Mouse (Mus musculus): ENCODE results near the gene Inpp4b.

Gene Inpp4b

DNA sequence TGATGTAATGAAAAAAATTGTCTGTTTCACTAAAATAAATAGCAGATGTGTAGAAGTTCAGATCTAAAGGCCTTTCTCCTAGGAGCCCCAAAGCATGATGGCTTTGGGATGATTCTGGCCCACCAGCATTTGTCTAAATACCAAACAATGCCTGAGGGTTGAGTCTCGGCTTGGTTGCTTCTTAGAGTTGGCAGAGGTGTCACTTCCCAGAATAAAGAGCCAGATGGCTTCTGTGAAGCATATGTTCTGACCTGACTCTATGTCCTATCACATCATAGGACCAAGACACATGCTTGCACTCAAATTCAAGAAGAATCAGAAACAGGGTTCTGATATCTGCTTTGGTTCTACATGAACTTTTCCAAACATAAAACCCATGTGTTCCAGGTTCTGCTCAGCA lies 365.1 kb downstream of the Inpp4b start:
- no peak for DNase-seq (ENCODE audit: low spot score in 2 of 2)

DNA sequence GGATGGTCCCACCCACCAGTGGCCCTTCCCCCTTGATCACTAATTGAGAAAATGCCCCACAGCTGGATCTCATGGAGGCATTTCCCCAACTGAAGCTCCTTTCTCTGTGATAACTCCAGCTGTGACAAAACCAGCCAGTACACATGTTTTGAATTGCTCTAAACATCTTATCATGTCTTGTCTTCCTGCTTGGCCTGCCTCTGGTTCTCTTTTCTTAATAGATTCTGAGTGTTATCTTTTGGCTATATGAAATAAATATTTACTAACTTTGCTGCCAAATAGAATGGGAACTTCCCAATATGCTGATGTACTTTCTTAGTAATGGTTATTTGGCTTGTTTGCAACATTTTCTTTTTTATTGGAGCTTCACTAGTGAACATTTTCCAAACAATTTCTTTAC lies 389.0 kb downstream of the Inpp4b start:
- DNase-seq (ENCODE audit: low spot score in 2 of 2) = no peak

DNA sequence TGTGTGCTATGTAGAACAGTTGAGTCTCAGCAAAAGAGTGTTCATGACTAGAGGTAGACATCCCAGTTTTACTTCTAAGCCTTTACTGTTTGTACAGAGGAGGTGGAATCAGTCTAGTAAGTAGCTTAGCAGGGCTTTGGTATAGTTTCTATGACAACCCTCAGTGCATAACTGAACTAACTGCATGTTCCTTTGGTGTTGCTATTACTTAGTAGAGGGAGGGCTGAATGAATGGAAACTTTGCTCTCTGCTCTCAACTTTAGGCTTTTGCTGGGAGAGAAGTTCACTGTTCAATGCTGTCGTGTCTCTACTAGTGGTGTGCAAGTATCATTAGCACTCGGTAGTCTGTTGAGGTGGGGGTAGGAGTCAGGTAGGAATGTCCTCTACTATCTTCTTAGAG lies 393.3 kb downstream of the Inpp4b start:
- no peak for DNase-seq (ENCODE audit: low spot score in 2 of 2)

DNA sequence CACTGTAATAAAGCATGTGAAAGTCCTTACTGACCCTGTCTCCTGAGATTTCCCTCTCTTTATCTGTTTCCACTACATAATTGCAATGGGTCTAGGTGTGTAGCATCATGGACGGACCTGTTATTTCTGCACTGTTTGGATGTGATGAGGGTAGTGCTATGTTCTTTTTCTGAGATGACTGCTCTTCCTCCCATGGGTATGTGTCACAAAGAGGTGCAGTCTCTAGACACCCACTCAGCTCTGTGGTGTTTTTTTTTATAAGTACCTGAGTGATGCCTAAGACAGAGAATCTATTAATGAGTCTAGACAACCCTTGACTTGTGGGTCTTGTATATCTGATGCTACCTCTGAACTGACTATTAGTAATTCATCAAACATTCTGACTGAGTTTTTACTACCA lies 393.7 kb downstream of the Inpp4b start:
- no peak for DNase-seq (ENCODE audit: low spot score in 2 of 2)

DNA sequence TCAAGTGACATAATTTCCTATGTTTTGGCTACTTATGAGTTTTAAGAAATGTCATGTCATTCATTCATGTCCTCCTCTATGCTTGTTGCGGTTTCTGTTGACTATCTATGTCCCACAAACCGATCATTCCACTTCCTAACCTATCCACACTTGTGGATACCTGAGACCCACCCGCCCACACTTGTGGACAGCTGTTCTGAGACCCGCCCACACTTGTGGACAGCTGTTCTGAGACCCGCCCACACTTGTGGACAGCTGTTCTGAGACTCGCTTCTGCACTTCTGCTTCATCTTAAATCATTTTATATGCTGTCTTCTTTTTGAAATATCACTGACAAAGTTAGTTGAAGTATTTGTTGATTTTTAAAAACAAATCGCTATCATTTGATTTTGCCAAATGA lies 400.2 kb downstream of the Inpp4b start:
- no peak for DNase-seq (ENCODE audit: low spot score in 2 of 2)

DNA sequence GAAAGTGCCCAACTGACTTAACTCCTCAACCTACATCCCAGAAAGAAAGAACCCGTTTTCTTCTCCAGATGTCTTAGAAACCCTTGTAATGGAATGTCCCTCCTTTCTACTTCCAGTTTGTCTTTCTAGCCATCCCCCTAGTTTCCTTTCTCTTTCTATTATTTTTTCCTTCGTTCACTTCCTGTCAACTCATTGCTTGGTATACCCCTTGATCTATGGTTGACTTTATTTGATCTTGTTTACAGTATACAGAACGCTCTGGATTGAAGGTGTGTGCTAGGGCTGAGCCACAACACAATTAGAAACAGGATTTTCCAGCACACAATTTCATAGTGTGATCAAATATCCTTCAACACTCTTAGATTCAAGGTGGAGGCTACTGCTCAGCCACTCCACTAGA lies 400.7 kb downstream of the Inpp4b start:
- DNase-seq (ENCODE audit: low spot score in 2 of 2) = no peak

DNA sequence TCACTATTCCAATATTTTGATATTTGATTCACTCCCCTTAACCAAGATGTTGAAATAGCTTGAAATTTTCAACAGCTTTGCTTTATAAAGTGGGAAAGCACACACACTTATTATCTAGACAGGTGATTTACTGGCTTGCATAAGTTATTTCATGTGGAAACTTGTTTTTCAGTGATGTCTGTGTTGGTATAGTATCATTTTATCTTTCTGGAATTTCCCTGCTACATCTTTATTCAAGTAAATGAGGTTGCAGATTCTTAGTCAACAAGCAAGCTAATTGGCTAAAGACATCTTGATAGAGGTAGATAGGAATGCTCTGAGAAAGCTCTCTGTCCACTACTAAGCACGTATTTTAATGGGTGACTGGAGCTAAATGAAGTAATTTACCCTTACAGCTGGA lies 403.1 kb downstream of the Inpp4b start:
- DNase-seq (ENCODE audit: low spot score in 2 of 2) = no peak

DNA sequence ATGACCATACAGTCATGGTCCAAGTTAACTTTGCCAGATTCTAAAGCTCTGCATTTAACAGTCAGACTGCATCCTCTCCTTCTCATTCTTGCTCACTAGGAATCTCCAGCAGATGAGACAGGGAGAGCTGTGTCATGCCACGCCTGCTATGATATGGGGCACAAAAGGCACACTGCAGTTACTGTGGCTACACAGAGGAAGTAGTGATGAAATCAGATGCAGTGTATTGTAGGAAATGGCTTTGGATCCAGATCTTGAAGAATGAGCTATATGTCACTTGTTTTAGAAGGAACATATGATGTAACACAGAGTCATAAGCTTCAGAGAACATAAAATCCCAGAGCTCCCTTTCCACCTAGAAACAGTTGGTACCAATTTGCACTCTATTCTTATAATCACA lies 408.8 kb downstream of the Inpp4b start:
- no peak for DNase-seq (ENCODE audit: low spot score in 2 of 2)

DNA sequence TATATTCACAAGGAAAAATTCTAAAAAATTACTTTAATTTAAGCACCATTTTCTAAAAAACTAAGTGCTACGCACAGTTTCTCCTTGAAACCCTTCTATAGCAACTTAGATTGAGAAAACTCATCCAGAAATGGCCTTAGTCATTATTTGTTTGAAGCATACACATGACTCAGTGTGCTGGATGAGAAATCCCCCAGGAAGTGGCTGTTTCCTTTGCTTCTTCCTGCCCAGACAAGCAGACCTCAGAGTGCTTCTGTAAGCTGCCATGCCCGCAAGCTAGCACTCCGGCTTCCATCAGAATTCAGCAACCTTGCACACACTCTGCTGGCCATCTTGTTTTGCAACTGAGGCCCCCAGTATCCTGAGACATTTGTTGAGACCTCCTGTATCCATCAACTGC lies 414.3 kb downstream of the Inpp4b start:
- DNase-seq (ENCODE audit: low spot score in 2 of 2) = no peak

DNA sequence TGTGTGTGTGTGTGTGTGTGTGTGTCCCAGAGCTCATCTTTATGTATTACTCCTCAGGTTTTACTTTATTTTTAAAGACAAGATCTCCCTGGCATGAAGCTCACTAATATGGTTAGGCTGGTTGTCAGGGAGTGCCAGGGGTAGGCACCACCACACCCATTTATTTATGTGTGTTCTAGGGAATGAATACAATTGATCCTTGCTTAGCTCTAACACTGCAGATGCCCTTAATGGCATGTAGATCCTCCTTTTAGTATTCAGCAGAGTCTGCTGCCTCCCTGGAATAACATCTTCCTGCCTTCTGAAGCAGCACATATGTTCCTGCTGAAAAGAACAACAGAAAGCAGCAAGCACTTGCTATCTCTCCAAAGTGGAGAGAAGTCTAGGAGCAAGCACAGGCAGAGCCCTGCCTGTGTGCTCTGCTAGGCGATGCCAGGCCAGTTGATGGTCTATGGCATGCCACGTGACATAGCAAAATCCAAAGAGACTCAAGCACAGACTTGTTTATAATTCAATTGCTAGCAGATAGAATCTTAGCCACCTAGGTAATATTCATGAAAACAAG lies 415.3 kb downstream of the Inpp4b start:
- DNase-seq (ENCODE audit: low spot score in 2 of 2) = no peak

DNA sequence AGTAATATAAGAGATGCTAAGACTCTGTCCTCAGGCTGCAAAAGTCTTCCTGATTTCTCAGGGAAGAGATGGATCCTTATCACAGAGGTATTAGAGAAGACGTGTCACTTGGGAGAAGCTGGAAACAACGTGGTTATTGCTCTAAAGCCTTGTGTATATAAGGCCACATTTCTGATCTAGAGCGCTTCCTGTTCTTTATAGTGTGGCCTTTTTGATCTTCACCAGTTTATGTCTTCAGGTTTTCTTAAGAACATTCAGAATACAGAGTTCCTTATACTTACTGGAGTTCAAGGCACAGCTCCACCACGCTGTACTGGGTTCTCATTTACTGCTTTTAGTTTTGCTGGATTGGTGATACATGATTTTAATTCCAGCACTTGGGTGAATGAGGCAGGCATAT lies 419.1 kb downstream of the Inpp4b start:
- no peak for DNase-seq (ENCODE audit: low spot score in 2 of 2)

DNA sequence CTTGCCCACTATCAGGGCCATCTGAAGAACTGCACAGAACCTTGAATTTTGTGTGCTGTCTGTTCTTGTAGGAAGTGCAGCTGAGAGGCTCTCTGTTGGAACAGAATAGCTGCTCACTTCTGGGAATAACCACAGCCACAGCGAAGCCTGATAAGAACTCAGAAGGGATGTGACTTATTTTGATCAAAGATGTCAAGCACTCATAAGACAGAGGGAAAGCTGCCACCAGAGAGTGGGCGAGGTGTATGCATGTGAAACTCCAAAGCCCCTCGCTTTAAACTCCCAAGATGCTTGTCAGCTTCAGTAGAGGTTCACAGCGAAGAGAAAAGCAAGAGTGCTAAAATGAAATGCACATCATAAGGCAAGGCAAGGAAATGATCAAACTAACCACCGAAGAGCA lies 423.7 kb downstream of the Inpp4b start:
- DNase-seq (ENCODE audit: low spot score in 2 of 2) = no peak

DNA sequence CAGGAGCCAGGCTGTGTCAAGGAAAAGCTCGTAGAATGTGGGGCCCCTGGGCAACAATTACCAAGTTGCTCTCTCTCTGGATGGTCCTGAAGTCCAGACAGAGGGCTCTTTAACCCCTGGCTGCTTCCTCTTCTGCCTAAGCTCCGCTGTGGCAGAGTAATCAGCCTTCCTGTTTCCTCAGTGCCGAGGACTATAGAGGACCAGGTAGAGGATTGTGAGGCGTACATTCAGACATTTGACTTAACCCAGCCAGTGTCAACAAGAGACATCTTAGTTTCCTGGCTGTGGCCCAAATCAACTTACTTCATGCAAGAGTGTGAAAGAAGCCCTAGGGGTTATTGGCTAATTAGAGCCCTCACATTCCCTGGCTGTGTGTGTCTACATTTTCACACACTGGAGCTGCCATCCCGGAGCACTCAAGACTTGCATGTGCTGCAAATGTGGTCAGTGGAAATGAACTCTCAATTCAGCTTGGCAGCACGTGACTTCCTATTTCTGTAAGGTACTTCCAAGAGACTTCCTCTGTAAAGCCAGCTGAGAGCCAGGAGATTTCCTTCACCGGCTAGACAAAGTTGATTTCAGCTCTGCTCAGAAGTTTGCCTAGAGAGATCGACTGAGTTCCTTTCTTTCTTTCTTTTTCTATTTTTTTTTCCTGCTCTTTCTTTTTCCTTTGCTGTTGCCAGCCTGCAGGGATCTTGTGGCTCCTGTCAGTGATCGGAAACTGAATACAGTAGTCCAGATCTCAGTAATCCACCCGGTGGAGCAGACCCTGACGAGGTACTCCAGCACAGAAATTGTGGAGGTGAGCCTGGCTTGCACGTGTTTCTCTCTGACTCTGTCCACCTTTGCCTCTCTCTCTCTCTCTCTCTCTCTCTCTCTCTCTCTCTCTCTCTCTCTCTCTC lies 425.3 kb downstream of the Inpp4b start:
- no peak for DNase-seq (ENCODE audit: low spot score in 2 of 2)

DNA sequence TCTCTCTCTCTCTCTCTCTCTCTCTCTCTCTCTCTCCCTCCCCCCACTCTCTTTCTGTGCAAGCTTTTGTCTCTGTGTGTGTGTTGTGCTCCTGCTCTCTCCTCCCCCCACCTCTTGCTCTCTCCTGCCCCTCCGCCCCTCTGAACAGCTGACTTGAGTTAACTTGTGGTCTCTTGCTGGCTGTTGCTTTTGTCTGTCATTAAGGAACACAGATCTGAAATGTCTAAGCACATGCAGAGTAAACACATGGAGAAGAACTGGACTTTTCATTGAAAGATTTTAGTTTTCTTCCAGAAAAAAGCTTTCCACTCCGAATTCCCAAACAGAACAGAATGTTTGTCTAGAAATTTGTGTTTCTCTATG lies 425.9 kb downstream of the Inpp4b start:
- DNase-seq (ENCODE audit: low spot score in 2 of 2) = no peak

DNA sequence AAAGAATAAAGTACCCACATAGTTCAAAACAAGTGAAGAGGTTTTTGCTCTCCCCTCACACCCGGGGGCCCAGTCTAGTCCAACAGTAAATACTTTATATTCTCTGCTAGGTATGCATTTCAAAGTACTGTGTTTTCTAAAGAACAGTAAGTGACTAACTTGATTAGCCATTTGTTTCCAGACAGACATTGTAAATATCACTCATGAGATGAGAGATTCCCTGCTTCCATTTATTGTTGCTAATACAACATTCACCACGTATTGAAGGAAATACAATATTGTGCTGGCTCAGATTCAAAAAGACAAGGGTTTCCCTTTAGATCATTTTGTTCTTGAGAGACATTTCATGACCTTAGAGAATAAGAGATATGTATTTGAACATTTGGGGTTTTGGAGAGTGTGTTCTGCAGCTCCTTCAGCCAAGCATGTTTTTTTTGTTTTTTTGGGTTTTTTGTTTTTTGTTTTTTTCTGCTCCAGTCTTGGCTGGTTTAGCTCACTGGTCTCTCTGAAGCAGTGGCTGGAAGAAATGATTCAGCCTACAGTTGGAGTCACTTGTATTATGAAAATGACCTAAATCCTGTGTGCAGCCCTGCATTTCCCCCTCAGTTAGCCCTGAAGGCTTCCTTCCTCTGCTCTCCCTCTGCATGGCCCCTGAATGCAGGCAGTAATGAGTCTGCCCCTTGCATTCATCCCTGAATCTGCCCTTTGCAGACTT lies 426.5 kb downstream of the Inpp4b start:
- no peak for DNase-seq (ENCODE audit: low spot score in 2 of 2)

DNA sequence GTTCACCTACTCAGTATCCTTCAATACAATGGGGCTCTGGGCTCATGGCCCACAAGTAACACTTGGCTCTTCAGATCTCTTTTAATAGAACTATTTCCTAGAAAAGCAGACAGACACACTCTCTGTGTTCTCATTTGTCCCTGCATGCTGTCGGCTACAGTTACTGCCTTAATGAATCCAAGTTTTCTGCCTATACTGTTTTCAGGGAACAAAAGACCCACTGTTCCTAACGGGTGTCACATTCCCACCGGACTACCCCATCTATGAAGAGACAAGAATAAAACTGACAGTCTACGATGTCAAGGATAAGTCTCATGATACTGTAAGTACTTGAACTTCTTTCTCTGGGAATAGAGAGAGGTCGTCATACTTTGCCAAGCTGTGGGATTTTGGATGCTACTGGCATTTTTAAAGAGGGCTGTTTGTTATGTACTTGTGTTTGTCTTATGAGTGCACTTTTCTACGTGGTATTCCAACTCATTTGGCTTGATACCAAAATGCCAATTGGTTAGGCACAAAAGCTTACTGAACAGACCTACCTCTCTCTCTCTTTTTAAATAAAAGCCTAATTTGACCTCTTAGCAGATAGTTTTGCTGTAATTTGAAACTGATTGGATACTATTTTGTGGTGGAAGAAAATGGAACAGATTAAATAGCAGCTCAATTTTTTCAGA lies 428.4 kb downstream of the Inpp4b start:
- no peak for DNase-seq (ENCODE audit: low spot score in 2 of 2)

DNA sequence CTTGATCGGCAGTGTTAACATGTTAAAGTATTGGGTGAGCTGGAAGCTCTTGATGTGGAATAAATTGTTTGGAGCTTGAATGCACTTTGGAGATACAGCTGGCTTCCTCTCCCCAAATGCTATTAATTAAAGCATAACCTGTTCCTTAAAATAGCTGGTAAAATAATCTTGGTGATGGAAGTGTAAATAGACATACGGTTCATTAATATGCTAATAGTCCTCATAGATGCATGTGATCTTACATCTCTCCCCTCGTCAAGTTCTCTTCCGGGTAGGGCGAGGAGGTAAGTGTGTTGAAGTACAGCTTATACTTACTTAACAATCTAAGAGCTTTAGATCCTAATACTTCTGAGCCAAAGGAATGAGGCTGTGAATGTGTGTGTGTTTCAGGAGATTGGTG lies 430.5 kb downstream of the Inpp4b start:
- DNase-seq (ENCODE audit: low spot score in 2 of 2) = no peak

DNA sequence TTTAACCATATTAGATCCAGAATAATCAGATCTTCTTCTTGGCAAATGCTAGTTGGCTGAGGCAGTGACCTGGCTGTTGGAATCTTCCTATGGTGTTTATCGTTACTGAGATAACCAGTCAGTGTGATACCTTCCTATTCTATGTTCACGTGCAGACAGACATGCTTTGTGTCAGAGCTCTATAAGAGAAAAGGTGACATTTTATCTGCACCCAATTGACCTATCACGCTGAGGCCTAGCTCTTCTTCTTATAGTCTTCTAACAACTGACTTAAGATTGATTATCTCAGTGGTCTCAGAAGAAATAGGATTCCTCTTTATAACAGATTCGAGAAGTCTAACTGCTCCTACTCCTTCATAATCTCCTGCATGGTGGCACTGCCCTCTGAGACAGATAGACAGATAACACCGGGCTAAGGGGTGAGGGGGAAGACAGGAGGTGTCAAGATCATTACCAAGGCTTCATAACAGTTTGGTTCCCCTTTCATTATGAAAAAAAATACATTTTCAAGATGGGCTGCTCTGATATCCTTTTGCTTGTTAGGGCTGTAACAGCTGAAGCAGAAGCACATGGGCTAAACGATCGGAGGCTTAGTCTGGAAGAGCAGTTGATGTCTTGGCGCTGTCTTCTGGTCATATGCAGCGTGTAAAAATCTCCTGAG lies 431.1 kb downstream of the Inpp4b start:
- no peak for DNase-seq (ENCODE audit: low spot score in 2 of 2)

DNA sequence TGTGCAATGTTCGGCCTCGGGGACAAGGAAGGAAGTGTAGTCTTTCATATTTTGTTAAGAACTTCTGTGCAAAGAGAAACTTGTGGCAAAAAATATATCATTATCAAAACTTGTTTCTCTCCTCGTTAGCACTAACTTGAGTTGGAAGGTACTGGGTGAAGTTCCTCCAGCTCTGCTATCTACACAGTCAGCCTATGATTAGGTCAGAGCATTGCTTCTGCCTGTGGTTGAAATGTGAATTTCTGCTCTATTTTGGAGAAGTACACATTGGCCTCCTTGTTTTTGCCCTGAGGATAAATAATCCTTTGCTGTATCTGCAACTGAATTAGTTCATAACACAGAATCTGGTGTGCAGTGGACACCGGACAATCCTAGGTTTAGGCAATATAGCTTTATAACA lies 431.7 kb downstream of the Inpp4b start:
- no peak for DNase-seq (ENCODE audit: low spot score in 2 of 2)

DNA sequence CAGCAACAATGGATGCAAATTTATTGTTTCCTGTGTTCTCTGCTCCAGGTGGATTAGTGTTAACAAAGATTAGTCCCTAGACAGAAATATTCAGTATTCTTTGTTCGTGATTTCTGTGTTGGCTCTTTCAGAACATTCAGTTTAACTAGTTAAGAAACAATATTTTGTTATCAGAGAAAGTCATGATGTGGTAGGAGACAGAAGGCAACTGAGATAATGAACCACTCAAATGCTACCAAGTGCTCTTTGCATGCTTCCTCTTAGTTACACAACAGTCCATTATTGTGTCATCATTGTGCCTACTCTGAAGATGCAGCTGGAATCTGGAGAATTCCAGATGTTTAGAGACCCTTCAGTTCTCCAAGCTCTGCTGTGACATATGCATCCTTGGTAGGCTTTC lies 432.1 kb downstream of the Inpp4b start:
- no peak for DNase-seq (ENCODE audit: low spot score in 2 of 2)

DNA sequence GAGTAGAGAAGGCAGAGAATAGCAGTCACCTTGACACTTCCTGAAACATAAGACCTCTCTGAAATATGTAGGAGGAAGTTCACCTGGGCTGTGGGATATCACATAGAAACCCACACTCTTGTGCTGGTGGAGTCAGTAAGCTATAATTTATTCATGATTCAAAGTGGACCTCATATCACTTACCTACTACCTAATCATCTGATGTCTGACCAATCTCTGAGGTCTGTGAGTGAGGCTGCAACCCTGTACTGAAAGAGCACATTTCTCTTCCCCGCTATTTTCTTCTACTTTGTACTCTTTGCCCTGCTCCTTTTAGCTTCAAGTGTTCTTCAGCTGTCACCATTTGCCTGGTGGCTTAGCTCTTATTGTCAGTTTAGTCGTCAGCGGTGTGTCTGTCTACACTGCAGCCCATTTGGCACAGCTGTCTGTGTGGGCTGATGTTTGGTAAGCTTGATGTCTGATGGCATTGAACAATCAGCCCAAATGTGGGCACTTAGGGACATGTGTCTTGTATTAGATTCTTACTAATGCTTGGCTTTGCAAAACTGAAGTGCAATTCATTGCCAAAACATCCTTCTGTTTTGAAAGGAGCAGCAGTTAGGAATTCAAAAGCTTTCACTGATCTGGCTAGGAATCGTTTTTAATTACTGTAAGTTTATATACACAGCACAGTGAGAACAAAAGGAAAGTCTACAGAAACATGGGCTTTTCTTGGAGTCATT lies 434.3 kb downstream of the Inpp4b start:
- DNase-seq (ENCODE audit: low spot score in 2 of 2) = no peak

Data from left cerebral cortex, adult 9 months (tissue).